13 mouse cellular contexts compared by ENCODE assay signal in genomic region chr11:53899004-53899403, GRCm38 (mm10). TPM values are rescaled to one million over a fixed set of nuclear protein-coding genes. Genes with fewer than 3 reads are reported as not detected.
"Had no signal": no experiment of that assay in that cellular context is flagged by ENCODE, and none has a peak within 500 bp of the region (broad histone marks: within the 10 kb centered on the region; RNA-seq: fewer than 3 reads in every experiment).

No protein-coding gene starts in this region.

- H3K27ac ChIP-seq: hindbrain, postnatal 0 days; limb, embryonic 10.5 days; liver, embryonic 15.5 days; macrophage; midbrain, embryonic 15.5 days; neural tube, embryonic 12.5 days had no signal

- H3K9ac ChIP-seq: liver, embryonic 15.5 days; midbrain, embryonic 15.5 days; neural tube, embryonic 12.5 days had no signal

- H3K36me3 ChIP-seq: limb, embryonic 10.5 days; liver, embryonic 15.5 days; midbrain, embryonic 15.5 days; neural tube, embryonic 12.5 days had no signal

- H3K4me3 ChIP-seq: limb, embryonic 10.5 days; liver, embryonic 15.5 days; megakaryocyte, embryonic 14.5 days; midbrain, embryonic 15.5 days; neural tube, embryonic 12.5 days had no signal

- H3K9me3 ChIP-seq: limb, embryonic 10.5 days; liver, embryonic 15.5 days; midbrain, embryonic 15.5 days; neural tube, embryonic 12.5 days had no signal

- ATAC-seq: hindbrain, postnatal 0 days; lung, postnatal 0 days; midbrain, embryonic 15.5 days had no signal

- DNase-seq: lung, adult 2 months; thymus, adult 18-20 months; thymus, postnatal 14 days had no signal

- H3K4me1 ChIP-seq: megakaryocyte, embryonic 14.5 days; midbrain, embryonic 15.5 days; neural tube, embryonic 12.5 days had no signal

- H3K4me2 ChIP-seq: liver, embryonic 11.5 days; liver, embryonic 15.5 days; midbrain, embryonic 11.5 days; midbrain, embryonic 15.5 days; neural tube, embryonic 12.5 days had no signal

- H3K27me3 ChIP-seq: liver, embryonic 15.5 days; midbrain, embryonic 15.5 days; neural tube, embryonic 12.5 days had no signal

RNA-seq across cellular contexts. Expression of gene Gm12216, which starts 39.9 kb away (rescaled TPM):
- total RNA-seq: hindbrain, postnatal 0 days had no signal
- polyA plus RNA-seq: liver, embryonic 15.5 days; neural tube, embryonic 12.5 days had no signal
